Mouse (Mus musculus): ENCODE measurements around the gene Rora. TPM values are rescaled to one million over a fixed set of nuclear protein-coding genes. Genes with fewer than 3 reads are reported as not detected.

The Rora gene
- total RNA-seq, 2 experiments from 2014 or later = 1.3 to 1.9 TPM

- no peak for ATAC-seq (ENCODE audit: poor library complexity, severe bottlenecking)
Observed at GRCm38 (mm10) chr9:69327591-69327990, 674.0 kb downstream of the Rora start.

DNA sequence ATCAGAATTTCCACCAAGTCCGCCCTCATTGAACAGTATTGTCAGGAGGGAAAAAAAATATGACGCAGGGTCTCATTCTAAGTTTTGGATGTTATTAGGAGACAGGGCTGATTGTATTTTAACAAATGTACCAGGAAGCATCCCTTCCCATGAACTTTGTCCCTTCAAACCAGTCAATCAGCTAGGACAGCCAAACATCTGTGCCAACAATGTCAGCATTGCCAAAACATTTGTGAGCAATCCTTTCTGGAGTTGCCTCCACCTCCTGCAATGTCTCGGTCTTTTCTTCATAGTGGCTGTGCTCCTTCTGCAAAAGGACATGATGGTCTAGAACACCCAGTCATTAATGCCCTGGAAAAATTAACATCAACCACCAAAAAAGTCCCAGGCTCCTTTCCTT, 678.2 kb downstream of the Rora start:
- no peak for ATAC-seq (ENCODE audit: poor library complexity, severe bottlenecking)

GRCm38 (mm10) chr9:69332802-69333568, 679.4 kb downstream of the Rora start:
- no peak for ATAC-seq (ENCODE audit: poor library complexity, severe bottlenecking)

DNA sequence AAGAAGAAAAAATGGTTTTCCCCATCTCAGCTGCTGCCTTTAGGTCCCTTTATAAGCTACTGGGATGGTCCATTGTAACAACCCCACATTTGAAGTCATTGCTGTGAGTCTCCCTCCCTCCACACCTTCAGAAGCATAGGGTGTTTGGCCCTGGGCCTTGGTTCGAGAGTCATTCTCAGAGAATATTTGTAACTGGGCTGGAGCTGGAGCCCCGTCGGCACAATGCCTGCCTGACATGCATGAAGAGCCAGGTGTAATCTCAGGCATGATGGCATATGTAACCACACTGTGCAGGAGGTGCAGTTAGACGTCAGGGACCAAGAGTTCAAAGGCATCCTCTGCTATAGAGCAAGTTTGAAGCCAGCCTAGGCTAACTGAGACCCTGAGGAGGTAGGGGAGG, 680.1 kb downstream of the Rora start:
- no peak for ATAC-seq (ENCODE audit: poor library complexity, severe bottlenecking)

DNA sequence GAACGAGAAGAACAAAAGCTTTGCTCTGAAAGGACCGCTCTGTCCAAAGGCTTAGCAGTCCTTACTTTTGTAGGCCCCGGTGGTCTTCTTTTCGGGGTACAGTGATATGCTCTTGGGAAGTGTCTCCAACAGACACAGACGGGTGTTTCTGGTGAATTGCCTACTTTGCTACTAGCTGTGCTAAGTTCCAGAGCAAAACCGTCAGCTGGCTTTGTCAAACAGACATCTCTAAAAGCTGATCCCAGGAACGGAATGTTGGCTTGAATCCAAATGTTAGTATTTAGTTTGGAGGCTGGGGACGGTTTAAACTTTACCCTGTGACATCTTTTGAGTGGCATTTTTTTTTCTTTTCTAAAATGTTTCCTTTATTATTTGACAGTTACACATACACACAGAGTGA, 680.5 kb downstream of the Rora start:
- no peak for ATAC-seq (ENCODE audit: poor library complexity, severe bottlenecking)

DNA sequence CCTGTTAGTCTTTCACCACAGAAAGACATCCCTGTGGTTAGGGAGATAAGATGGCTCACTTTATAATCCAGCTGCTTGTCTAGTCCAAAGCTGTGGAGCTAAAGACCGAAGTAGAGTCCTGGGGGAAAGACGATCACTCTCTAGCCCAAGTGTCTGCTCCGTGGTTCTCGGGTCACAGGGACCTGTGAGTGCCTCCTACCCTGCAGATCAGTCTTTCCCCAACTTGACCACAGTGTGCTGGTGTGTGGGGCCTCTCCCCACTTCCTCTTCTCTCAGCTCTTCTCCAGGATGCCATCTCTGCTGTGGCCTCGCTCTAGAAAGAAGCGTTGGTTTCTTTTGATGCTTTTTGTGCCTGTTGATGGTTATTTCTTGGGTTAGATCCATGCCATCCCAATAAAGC, 682.5 kb downstream of the Rora start:
- ATAC-seq (ENCODE audit: poor library complexity, severe bottlenecking) = peak; percentile 96

DNA sequence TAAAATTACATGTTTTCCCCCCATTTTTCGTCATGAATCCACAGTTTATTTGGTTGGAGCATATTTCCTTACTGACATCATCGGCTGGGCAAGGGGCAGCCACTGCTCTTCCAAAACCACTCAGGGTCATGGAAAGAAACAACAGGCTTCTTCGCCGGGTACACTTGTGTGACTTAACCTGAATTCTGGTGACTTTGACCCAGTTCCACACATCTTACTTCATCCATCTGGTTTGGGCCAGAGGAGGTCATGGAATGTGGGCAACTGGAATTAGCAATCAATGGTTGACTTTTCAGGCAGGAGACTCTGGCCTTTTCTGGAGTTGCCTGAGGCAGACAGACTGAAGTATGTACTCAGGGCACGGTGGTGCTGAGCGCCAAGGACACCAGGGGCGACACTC, 685.6 kb downstream of the Rora start:
- ATAC-seq (ENCODE audit: poor library complexity, severe bottlenecking) = no peak

- ATAC-seq (ENCODE audit: poor library complexity, severe bottlenecking) = no peak
Observed at GRCm38 (mm10) chr9:69339829-69340228, 686.2 kb downstream of the Rora start.

DNA sequence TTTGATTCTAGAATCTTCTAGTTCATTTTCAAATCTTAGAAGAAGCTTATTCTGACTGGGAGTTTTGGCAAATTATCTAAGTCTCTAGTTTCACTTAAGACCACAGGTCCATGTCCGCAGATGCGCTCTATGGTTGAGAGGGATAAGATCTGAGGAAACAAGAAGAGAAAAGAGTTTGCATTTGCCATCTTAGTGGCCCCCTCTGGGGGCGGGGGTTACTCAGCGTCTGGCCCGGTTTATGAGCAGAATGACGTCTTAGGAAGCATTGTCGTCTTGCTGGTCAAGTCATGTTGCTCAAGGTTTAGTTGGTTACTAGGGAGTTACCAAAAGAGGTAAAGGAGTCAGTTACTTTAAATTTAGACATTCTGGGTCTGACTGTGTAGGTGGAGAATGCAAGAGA, 686.8 kb downstream of the Rora start:
- ATAC-seq (ENCODE audit: poor library complexity, severe bottlenecking) = no peak

DNA sequence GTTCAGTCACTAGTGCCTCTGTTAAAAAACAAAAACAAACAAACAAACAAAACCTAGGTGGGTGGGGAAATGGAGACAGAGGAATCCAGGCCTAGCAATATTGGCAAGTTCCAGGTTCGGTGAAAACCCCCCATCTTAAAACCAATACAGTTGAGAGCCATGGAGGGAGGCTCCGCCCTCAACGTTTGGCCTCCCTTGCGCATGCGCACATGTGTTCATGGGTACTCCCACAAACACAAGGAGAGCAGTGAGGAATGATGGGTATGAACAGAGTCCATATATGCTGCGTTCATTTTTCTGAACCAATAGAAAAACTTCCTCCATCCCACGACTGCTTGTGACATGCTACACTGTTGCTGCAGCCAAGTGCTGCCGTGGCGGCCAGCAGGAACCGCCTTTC, 690.3 kb downstream of the Rora start:
- ATAC-seq (ENCODE audit: poor library complexity, severe bottlenecking) = no peak

DNA sequence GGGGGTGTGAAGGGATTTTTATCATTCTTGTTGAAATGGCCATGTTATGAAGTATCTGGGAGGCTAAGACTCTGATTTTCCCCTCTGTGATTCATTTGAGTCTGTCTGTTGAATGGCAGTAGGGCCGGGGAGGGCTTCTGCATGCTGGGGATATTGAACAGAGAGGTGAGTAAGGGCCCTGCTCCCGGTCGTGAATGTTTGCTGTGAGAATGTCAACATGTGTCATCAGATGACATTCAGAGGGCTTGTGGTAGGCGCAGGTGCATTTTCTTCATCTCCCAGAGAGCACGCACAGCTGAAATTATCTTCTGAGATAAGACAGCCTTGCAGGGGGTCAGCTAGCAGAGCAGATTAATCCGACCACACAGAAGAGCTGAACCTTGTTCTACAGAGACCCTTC, 692.0 kb downstream of the Rora start:
- no peak for ATAC-seq (ENCODE audit: poor library complexity, severe bottlenecking)

DNA sequence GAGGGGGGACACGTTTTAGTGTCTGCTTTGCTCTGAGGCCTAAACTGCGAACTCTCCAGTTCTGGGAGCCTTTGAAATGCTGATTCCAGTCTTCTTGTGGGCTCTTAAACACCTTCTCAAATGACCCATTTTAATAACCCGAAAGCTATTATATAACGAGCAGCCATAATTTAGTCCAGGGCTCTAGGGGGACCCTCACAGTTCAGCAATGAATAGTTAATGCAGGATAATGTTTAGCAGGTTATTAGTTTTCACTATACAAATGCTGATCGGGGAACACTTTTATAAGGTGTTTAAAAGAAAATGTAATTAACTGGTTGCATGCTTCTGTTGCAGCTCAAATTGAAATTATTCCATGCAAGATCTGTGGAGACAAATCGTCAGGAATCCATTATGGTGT, 694.2 kb downstream of the Rora start:
- ATAC-seq (ENCODE audit: poor library complexity, severe bottlenecking) = no peak

- ATAC-seq (ENCODE audit: poor library complexity, severe bottlenecking) = no peak
Observed at GRCm38 (mm10) chr9:69349537-69349936, 696.0 kb downstream of the Rora start.

GRCm38 (mm10) chr9:69354228-69354627, 700.6 kb downstream of the Rora start:
- no peak for ATAC-seq (ENCODE audit: poor library complexity, severe bottlenecking)

DNA sequence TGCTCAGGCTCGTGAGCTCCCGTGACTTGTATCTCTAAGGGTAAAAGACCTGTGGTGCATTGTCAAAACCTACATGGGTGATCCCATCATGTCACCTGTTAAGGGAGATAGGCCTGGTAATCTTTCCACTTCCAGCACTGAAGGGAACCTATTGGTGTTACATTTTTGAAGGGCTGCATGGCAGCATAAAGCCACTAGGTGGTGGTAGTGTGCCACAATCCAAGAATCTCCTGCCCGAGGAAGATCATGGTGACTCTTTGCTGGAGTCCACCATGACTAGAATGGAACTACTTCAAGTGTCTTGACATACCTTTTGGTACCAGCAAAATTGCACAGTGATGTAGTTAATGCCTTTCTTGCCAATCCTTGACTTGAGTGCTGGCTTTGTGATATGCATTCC, 704.2 kb downstream of the Rora start:
- ATAC-seq (ENCODE audit: poor library complexity, severe bottlenecking) = peak; percentile 80

DNA sequence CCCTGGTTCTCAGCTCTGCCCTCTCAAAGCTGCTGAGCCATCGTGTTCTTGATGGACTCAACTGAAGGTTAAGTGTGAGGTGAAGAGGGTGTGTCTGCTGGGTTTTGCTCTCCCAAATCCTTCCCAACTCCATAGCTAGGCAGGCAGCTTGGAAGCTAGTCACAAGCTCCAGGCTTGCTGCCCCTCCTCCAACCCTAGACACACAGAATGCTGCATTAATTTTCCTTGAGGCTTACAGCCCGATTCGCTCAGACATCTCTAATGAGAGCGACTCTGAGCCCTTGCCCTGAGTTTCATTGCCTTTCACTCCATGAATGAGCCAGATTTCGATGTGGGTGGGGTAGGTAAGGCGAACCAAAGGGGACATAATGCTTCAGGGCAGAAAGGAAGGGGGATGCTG, 705.2 kb downstream of the Rora start:
- ATAC-seq (ENCODE audit: poor library complexity, severe bottlenecking) = no peak

DNA sequence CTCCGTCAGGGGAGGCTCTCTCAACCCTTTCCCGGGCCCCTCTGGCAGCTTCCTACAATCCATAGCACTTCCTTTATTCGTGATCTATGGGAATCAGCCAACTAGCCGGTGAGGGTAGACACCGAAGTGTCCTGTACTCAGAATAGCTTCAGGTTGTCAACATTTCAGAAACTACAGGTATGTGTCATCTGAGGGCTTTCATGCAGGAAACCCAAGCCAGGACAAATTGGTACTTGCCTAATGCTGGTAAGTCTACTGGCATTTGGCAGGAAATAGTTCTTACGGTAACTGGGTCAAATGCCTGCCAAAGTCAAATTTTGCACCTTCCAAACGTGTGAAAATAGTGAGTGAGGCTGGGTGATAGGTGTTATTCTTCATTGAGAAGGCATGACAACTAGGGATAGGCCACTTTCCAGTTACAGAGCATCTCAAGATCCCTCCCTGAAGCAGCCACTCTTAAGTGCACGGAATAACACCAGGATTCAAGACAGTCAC, 708.4 kb downstream of the Rora start:
- ATAC-seq (ENCODE audit: poor library complexity, severe bottlenecking) = no peak

DNA sequence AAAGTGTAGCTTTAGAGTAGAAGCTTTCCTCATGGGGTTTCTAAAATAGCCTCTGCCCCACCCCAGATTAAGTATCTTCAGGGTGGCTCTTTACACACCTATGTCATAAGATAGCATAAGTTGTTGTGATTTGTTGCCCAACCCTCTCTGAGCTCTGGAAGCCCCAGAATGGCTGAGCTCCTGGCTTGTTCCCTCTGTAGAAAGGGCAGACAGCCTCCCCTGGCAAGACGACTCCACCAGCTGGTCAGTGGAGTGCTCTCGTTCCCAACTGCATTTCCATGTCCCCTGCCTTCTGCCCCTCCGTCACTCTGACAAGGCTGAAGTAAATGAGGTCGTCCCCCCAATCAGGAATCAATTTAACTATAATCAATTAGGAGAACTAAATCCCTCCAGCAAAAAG, 709.2 kb downstream of the Rora start:
- ATAC-seq (ENCODE audit: poor library complexity, severe bottlenecking) = no peak

GRCm38 (mm10) chr9:69364117-69364516, 710.5 kb downstream of the Rora start:
- no peak for ATAC-seq (ENCODE audit: poor library complexity, severe bottlenecking)

- ATAC-seq (ENCODE audit: poor library complexity, severe bottlenecking) = no peak
Observed at GRCm38 (mm10) chr9:69367055-69367454, 713.5 kb downstream of the Rora start.

GRCm38 (mm10) chr9:69368071-69368470, 714.5 kb downstream of the Rora start:
- peak; percentile 90 for ATAC-seq (ENCODE audit: poor library complexity, severe bottlenecking)

DNA sequence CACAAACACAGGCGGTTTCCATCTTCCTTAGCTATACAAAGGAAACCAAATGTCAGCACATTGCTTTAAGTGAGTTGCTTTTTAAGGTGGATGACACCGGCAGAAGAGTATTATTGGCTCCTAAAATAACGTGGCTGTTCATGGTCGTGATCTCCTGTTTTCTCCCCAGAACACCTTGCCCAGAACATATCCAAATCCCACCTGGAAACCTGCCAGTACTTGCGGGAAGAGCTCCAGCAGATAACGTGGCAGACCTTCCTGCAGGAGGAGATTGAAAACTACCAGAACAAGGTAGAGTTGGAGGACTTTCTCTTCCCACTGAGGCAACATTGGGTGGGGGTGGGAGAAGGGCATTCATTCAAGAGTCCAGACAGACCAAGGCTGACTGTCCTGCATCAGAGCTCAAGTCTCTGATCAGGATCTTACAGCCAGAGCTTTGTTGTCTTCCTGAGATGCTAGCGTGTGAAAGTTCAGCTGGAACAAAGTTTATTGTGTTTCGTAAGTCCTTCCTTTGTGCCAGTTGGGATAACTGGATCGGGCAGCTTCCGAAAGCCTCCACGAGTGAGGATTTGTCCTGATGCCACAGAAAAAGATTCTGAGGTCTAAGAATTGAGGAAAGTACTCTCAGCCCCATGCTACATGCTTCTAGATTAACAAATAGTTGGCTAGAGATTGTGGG, 717.6 kb downstream of the Rora start:
- no peak for ATAC-seq (ENCODE audit: poor library complexity, severe bottlenecking)
